In the genomic region with DNA sequence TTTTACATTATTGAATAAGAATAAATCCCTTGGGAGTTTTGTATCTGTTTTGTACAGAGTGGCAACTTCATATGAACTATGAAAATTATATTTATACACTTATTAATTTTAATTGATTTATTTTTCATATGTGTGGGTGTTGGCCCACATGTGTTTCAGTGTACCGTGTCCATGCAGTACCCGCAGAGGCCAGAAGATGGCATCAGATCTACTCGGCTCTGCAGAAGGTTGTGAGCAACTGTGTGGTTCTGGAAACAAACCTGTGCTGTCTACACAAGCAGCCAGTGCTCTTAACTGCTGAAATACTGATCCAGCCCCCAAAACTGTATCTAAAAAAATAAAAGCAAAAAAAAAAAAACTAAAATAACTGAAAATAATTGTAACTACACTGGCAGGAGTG, we compare ENCODE assay signal across 8 mouse cellular contexts. TPM values are rescaled to one million over a fixed set of nuclear protein-coding genes. Genes with fewer than 3 reads are reported as not detected.
DNase-seq lines count a peak whose midpoint lies in the region; ATAC-seq and TF ChIP-seq lines count a peak whose summit lies in the region.

No protein-coding gene starts in this region.

- no peak overlapping the region for H3K4me2 ChIP-seq in kidney, embryonic 16.5 days (replicated peaks; ENCODE audit: low read depth, low read length)
- no peak overlapping the region for H3K4me2 ChIP-seq in forebrain, embryonic 13.5 days
- H3K4me2 ChIP-seq in liver, embryonic 11.5 days = no peak overlapping the region

- TF ChIP-seq POLR2A in kidney, adult 2 months (IDR thresholded peaks at IDR 0.05; ENCODE audit: low read depth, low read length) = no peak

- no peak for ATAC-seq in kidney, embryonic 16.5 days (ENCODE audit: low FRiP score, low TSS enrichment)
- 0 out of 2 replicates have a peak, but pooled peaks have one; percentile 51 for ATAC-seq in forebrain, embryonic 13.5 days
- no peak for ATAC-seq in liver, embryonic 11.5 days (replicated peaks; ENCODE audit: low FRiP score)

- no peaks in the 10 kb centered on the region for H3K27me3 ChIP-seq in kidney, adult 2 months (replicated peaks; ENCODE audit: control insufficient read depth, insufficient read depth, low read length)
- no peaks in the 10 kb centered on the region for H3K27me3 ChIP-seq in kidney, embryonic 16.5 days (ENCODE audit: insufficient read depth, low read length)
- H3K27me3 ChIP-seq in forebrain, embryonic 13.5 days = no peaks in the 10 kb centered on the region
- H3K27me3 ChIP-seq in liver, embryonic 11.5 days (replicated peaks; ENCODE audit: control insufficient read depth, insufficient read depth, low read length) = no peaks in the 10 kb centered on the region

- peak; percentile 68 for TF ChIP-seq CTCF in kidney, adult 2 months (conservative IDR thresholded peaks at IDR 0.05; ENCODE audit: insufficient read depth, insufficient read length, low read depth, low read length)

- no peaks in the 10 kb centered on the region for H3K4me1 ChIP-seq in kidney, adult 2 months (ENCODE audit: control insufficient read depth, insufficient read depth, low read length)
- no peaks in the 10 kb centered on the region for H3K4me1 ChIP-seq in kidney, embryonic 16.5 days (ENCODE audit: insufficient read depth, low read length)
- no peaks in the 10 kb centered on the region for H3K4me1 ChIP-seq in forebrain, embryonic 13.5 days
- no peaks in the 10 kb centered on the region for H3K4me1 ChIP-seq in liver, embryonic 11.5 days (replicated peaks; ENCODE audit: control insufficient read depth, insufficient read depth, low read length)

- no peaks in the 10 kb centered on the region for H3K36me3 ChIP-seq in kidney, adult 2 months (ENCODE audit: control insufficient read depth, insufficient read depth, low read length)
- no peaks in the 10 kb centered on the region for H3K36me3 ChIP-seq in kidney, embryonic 16.5 days (ENCODE audit: insufficient read depth, low read length)
- no peaks in the 10 kb centered on the region for H3K36me3 ChIP-seq in forebrain, embryonic 13.5 days (ENCODE audit: poor library complexity, severe bottlenecking)
- no peaks in the 10 kb centered on the region for H3K36me3 ChIP-seq in liver, embryonic 11.5 days (ENCODE audit: control insufficient read depth, insufficient read depth, low read length)

- no peak overlapping the region for H3K27ac ChIP-seq in kidney, adult 2 months (ENCODE audit: insufficient read depth, low read depth, low read length)
- H3K27ac ChIP-seq in kidney, embryonic 16.5 days (ENCODE audit: low read length) = no peak overlapping the region
- no peak overlapping the region for H3K27ac ChIP-seq in forebrain, embryonic 13.5 days
- no peak overlapping the region for H3K27ac ChIP-seq in liver, embryonic 11.5 days (ENCODE audit: low read depth, low read length)

- peak; percentile 60 for DNase-seq in kidney, adult 2 months
- DNase-seq in brain, adult 2 months (ENCODE audit: low read depth, low spot score) = peak; percentile 71
- DNase-seq in kidney, adult 9 months = peak; percentile 59
- peak; percentile 34 for DNase-seq in liver, embryonic 11.5 days (ENCODE audit: low spot score)
- DNase-seq in retina, embryonic 14.5 days (ENCODE audit: low spot score) = peak; percentile 62
- peak; percentile 42 to 56 for DNase-seq in thymus, postnatal 36 days

- 1% methylated on average over 3 of the region's 3 CpGs for WGBS in kidney, adult 2 months
- WGBS in kidney, embryonic 16.5 days = 12% methylated on average over 3 of the region's 3 CpGs
- 15% methylated on average over 3 of the region's 3 CpGs for WGBS in forebrain, embryonic 13.5 days
- WGBS in liver, embryonic 11.5 days = 6% methylated on average over 3 of the region's 3 CpGs

- no peak overlapping the region for H3K4me3 ChIP-seq in kidney, adult 2 months (ENCODE audit: insufficient read depth, low read depth, low read length)
- no peak overlapping the region for H3K4me3 ChIP-seq in kidney, embryonic 16.5 days (ENCODE audit: low read length)
- no peak overlapping the region for H3K4me3 ChIP-seq in forebrain, embryonic 13.5 days
- no peak overlapping the region for H3K4me3 ChIP-seq in liver, embryonic 11.5 days (ENCODE audit: low read depth, low read length)

- no peaks in the 10 kb centered on the region for H3K9me3 ChIP-seq in kidney, embryonic 16.5 days (ENCODE audit: low read length)
- no peaks in the 10 kb centered on the region for H3K9me3 ChIP-seq in forebrain, embryonic 13.5 days (replicated peaks)
- no peaks in the 10 kb centered on the region for H3K9me3 ChIP-seq in liver, embryonic 11.5 days (ENCODE audit: control insufficient read depth, low read length)

- H3K9ac ChIP-seq in kidney, embryonic 16.5 days (replicated peaks; ENCODE audit: low read length) = no peak overlapping the region
- H3K9ac ChIP-seq in forebrain, embryonic 13.5 days = no peak overlapping the region
- no peak overlapping the region for H3K9ac ChIP-seq in liver, embryonic 11.5 days (ENCODE audit: low read depth, low read length)

RNA-seq across cellular contexts. Expression of gene Gm10477, which starts 6.7 kb away (rescaled TPM):
- not detected in 2 replicates for polyA plus RNA-seq in kidney, adult 2 months (2012; rRNA removed)
- polyA plus RNA-seq in kidney, embryonic 16.5 days (2015; fragmentation: Nextera tagmentation; extraction: Ambion mirVana) = not detected in 2 replicates
- not detected in 2 replicates for polyA plus RNA-seq in forebrain, embryonic 13.5 days (2015; fragmentation: Nextera tagmentation; extraction: Ambion mirVana)
- polyA plus RNA-seq in liver, embryonic 11.5 days (2014; fragmentation: Nextera tagmentation; extraction: Ambion mirVana) = not detected in 2 replicates

RNA-seq across cellular contexts. Expression of gene Gm648, which starts 18.1 kb away (rescaled TPM):
- polyA plus RNA-seq in kidney, adult 2 months (2012; rRNA removed) = not detected in 2 replicates
- polyA plus RNA-seq in kidney, embryonic 16.5 days (2015; fragmentation: Nextera tagmentation; extraction: Ambion mirVana) = not detected in 2 replicates
- polyA plus RNA-seq in forebrain, embryonic 13.5 days (2015; fragmentation: Nextera tagmentation; extraction: Ambion mirVana) = not detected in 2 replicates
- not detected in 2 replicates for polyA plus RNA-seq in liver, embryonic 11.5 days (2014; fragmentation: Nextera tagmentation; extraction: Ambion mirVana)
